Mouse (Mus musculus) kidney, adult 2 months (tissue): ENCODE data around the gene Gbp2b. TPM values are rescaled to one million over a fixed set of nuclear protein-coding genes. Genes with fewer than 3 reads are reported as not detected.

Experiments used
- DNase-seq: peaks from one replicate; pipeline ENCODE4 v3.0.0; 2021
- H3K27ac ChIP-seq: fragments of 200-500 bp; 2 replicates; pipeline ENCODE4 v1.5.1; 2012; ENCODE audit warnings: low read depth, low read length, control low read depth, inconsistent platforms; ENCODE audit not compliant: insufficient read depth
- H3K27me3 ChIP-seq: fragments of 200-500 bp; replicated peaks from 2 replicates; pipeline ENCODE4 v1.6.1; 2012; ENCODE audit warnings: mild to moderate bottlenecking, moderate library complexity, low read length, inconsistent platforms; ENCODE audit not compliant: control insufficient read depth, insufficient read depth
- H3K36me3 ChIP-seq: fragments of 200-500 bp; 2 replicates; pipeline ENCODE4 v1.6.1; 2012; ENCODE audit warnings: mild to moderate bottlenecking, moderate library complexity, low read length, inconsistent platforms; ENCODE audit not compliant: control insufficient read depth, insufficient read depth
- H3K4me1 ChIP-seq: fragments of 200-500 bp; 2 replicates; pipeline ENCODE4 v1.6.1; 2011; ENCODE audit warnings: low read length; ENCODE audit not compliant: control insufficient read depth, insufficient read depth
- H3K4me3 ChIP-seq: fragments of 200-500 bp; 2 replicates; pipeline ENCODE4 v1.5.1; 2011; ENCODE audit warnings: mild to moderate bottlenecking, low read depth, low read length, control low read depth; ENCODE audit not compliant: insufficient read depth
- CTCF ChIP-seq: fragments of 200-500 bp; conservative IDR thresholded peaks from 2 replicates; pipeline ENCODE4 v1.5.1; 2011; ENCODE audit warnings: low read depth, mild to moderate bottlenecking, control low read depth, low read length, moderate library complexity, mixed read lengths; ENCODE audit not compliant: insufficient read depth, insufficient read length
- POLR2A ChIP-seq: fragments of 200-500 bp; IDR thresholded peaks from one replicate; pipeline ENCODE4 v1.6.1; 2011; ENCODE audit warnings: low read depth, low read length, control low read depth
- WGBS: fragments of 180-500 bp; shearing (Covaris S2); methylation state at CpG from one replicate; pipeline ENCODE4 v1.1.7; 2018; 5-methylcytosine and 5-hydroxymethylcytosine counted together
- polyA plus RNA-seq: library from polyadenylated mRNA; depleted of rRNA; stranded (reverse); fragments of >200 nt; gene quantifications from 2 replicates; pipeline ENCODE4 v1.2.3, GENCODE M21; 2012

Gene Gbp2b
- polyA plus RNA-seq, 1 experiment: 0.27 TPM

- no peaks in the 10 kb centered on the region; the same call in 1 of the 2 replicates for H3K27me3 ChIP-seq
- TF ChIP-seq POLR2A: no peak
- TF ChIP-seq CTCF: no peak
- H3K4me3 ChIP-seq: no peak overlapping the region
- 76% methylated on average over 2 of the region's 2 CpGs for WGBS
- H3K36me3 ChIP-seq: no peaks in the 10 kb centered on the region
- no peak overlapping the region for H3K27ac ChIP-seq
- DNase-seq: no peak
- H3K4me1 ChIP-seq: no peaks in the 10 kb centered on the region
These were observed 5.8 kb upstream of the Gbp2b start for GRCm38 (mm10) chr3:142588888-142589287.

GRCm38 (mm10) chr3:142590431-142591067 is 4.1 kb upstream of the Gbp2b start:
- no peak for DNase-seq
- H3K27me3 ChIP-seq: no peaks in the 10 kb centered on the region; the same call in 1 of the 2 replicates
- 83% methylated on average over 4 of the region's 4 CpGs for WGBS
- H3K4me3 ChIP-seq: no peak overlapping the region
- H3K4me1 ChIP-seq: no peaks in the 10 kb centered on the region
- H3K36me3 ChIP-seq: no peaks in the 10 kb centered on the region
- TF ChIP-seq POLR2A (no peak), CTCF (no peak)
- H3K27ac ChIP-seq: no peak overlapping the region

- H3K27me3 ChIP-seq: no peaks in the 10 kb centered on the region; the same call in 1 of the 2 replicates
- DNase-seq: no peak
- no peak overlapping the region for H3K4me3 ChIP-seq
- no peak for TF ChIP-seq CTCF
- TF ChIP-seq POLR2A: no peak
- WGBS: 74% methylated on average over 3 of the region's 3 CpGs
- no peaks in the 10 kb centered on the region for H3K4me1 ChIP-seq
- no peak overlapping the region for H3K27ac ChIP-seq
- no peaks in the 10 kb centered on the region for H3K36me3 ChIP-seq
These were observed 3.3 kb downstream of the Gbp2b start for GRCm38 (mm10) chr3:142597923-142598322.

- DNase-seq: no peak
- no peaks in the 10 kb centered on the region for H3K36me3 ChIP-seq
These were observed 7.0 kb downstream of the Gbp2b start for GRCm38 (mm10) chr3:142601675-142602074.

GRCm38 (mm10) chr3:142618658-142619057 is 24.0 kb downstream of the Gbp2b start:
- H3K4me1 ChIP-seq: no peaks in the 10 kb centered on the region
- no peaks in the 10 kb centered on the region for H3K36me3 ChIP-seq
- no peak for DNase-seq
- WGBS: 83% methylated on average over 3 of the region's 3 CpGs
- no peak overlapping the region for H3K4me3 ChIP-seq
- no peak for TF ChIP-seq CTCF
- no peak for TF ChIP-seq POLR2A
- H3K27me3 ChIP-seq: no peaks in the 10 kb centered on the region
- H3K27ac ChIP-seq: no peak overlapping the region

More at GRCm38 (mm10) chr3:142601675-142602074, 7.0 kb downstream of the Gbp2b start:
- Histone ChIP-seq H3K27ac (no peak overlapping the region), H3K4me3 (no peak overlapping the region), H3K4me1 (no peaks in the 10 kb centered on the region), H3K27me3 (no peaks in the 10 kb centered on the region)
- TF ChIP-seq POLR2A (no peak), CTCF (no peak)

- WGBS: 44% methylated on average over 1 of the region's 1 CpGs
- Histone ChIP-seq H3K36me3 (no peaks in the 10 kb centered on the region), H3K4me3 (no peak overlapping the region), H3K4me1 (no peaks in the 10 kb centered on the region), H3K27me3 (no peaks in the 10 kb centered on the region), H3K27ac (peak overlapping the region; percentile 27; the same call in 1 of the 2 replicates)
- peak; percentile 11 for DNase-seq
- TF ChIP-seq POLR2A: no peak
- TF ChIP-seq CTCF: no peak
These were observed 25.0 kb downstream of the Gbp2b start for GRCm38 (mm10) chr3:142619606-142620005.

GRCm38 (mm10) chr3:142620111-142620955 is 25.7 kb downstream of the Gbp2b start, which contains the start of gene Gbp2:
TSS of gene Gbp2 (plus strand) at chr3:142620602.
- WGBS: 33% methylated on average over 4 of the region's 4 CpGs

More at GRCm38 (mm10) chr3:142620111-142620955, 25.7 kb downstream of the Gbp2b start, which contains the start of gene Gbp2:
- DNase-seq: peak; percentile 64
- Histone ChIP-seq H3K36me3 (no peaks in the 10 kb centered on the region), H3K27ac (peak within 1 kb of the TSS; percentile 76), H3K27me3 (no peaks in the 10 kb centered on the region), H3K4me1 (no peaks in the 10 kb centered on the region), H3K4me3 (peak within 1 kb of the TSS; percentile 60)
- TF ChIP-seq POLR2A: no peak
- TF ChIP-seq CTCF: no peak
